Mouse (Mus musculus): ENCODE results near the gene Cnih4.

- no peak for TF ChIP-seq EP300 (IDR thresholded peaks at IDR 0.05)
- TF ChIP-seq CTCF (IDR thresholded peaks at IDR 0.05) = no peak
These were observed 12.6 kb upstream of the Cnih4 start for GRCm38 (mm10) chr1:181131915-181132314.
